In genomic region chr4:47933526-47933925, GRCm38 (mm10) we compare ENCODE assay signal across 24 mouse cellular contexts.
A peak's percentile ranks its signal among the peaks of the same experiment; 100 is the strongest.
DNase-seq lines count a peak whose midpoint lies in the region; ATAC-seq and TF ChIP-seq lines count a peak whose summit lies in the region.
"Had no signal": no experiment of that assay in that cellular context is flagged by ENCODE, and none has a peak within 500 bp of the region (broad histone marks: within the 10 kb centered on the region; RNA-seq: fewer than 3 reads in every experiment).

No protein-coding gene starts in this region.

- no peak overlapping the region for H3K4me3 ChIP-seq in forebrain, embryonic 14.5 days (ENCODE audit: low read depth, low read length)
- H3K4me3 ChIP-seq in forebrain, embryonic 11.5 days (ENCODE audit: low read depth, low read length), result no peak overlapping the region
- no peak overlapping the region for H3K4me3 ChIP-seq in forebrain, postnatal 0 days (ENCODE audit: low read depth, low read length)
- H3K4me3 ChIP-seq in forebrain, embryonic 12.5 days (replicated peaks), result no peak overlapping the region
- no peak overlapping the region for H3K4me3 ChIP-seq in layer of hippocampus, adult 2 months
- no peak overlapping the region for H3K4me3 ChIP-seq in midbrain, embryonic 11.5 days (ENCODE audit: low read depth, low read length)
- H3K4me3 ChIP-seq: embryonic facial prominence, embryonic 10.5 days; embryonic facial prominence, embryonic 12.5 days had no signal

- ATAC-seq in forebrain, embryonic 14.5 days, result no peak
- ATAC-seq in forebrain, embryonic 11.5 days (replicated peaks; ENCODE audit: low FRiP score), result no peak
- no peak for ATAC-seq in forebrain, postnatal 0 days
- no peak for ATAC-seq in forebrain, embryonic 12.5 days (ENCODE audit: low FRiP score)
- no peak for ATAC-seq in midbrain, embryonic 11.5 days (ENCODE audit: low FRiP score)
- ATAC-seq: activated CD4-positive, CD25-positive, alpha-beta regulatory T cell, adult 4 months; CD4-positive, CD25-positive, alpha-beta regulatory T cell, adult 4 months; forebrain, embryonic 16.5 days; Patski had no signal

- no peak for TF ChIP-seq CTCF in forebrain, postnatal 0 days (IDR thresholded peaks at IDR 0.05; ENCODE audit: low read depth)
- TF ChIP-seq CTCF in layer of hippocampus, adult 2 months (conservative IDR thresholded peaks at IDR 0.05), result no peak

- no peak overlapping the region for H3K27ac ChIP-seq in forebrain, embryonic 14.5 days (ENCODE audit: low read depth, low read length)
- H3K27ac ChIP-seq in forebrain, embryonic 11.5 days (ENCODE audit: low read depth, low read length), result no peak overlapping the region
- H3K27ac ChIP-seq in forebrain, postnatal 0 days (ENCODE audit: low read depth, low read length), result no peak overlapping the region
- no peak overlapping the region for H3K27ac ChIP-seq in forebrain, embryonic 12.5 days
- H3K27ac ChIP-seq in layer of hippocampus, adult 2 months, result no peak overlapping the region
- no peak overlapping the region for H3K27ac ChIP-seq in midbrain, embryonic 11.5 days (ENCODE audit: low read depth, low read length)
- H3K27ac ChIP-seq: embryonic facial prominence, embryonic 10.5 days; embryonic facial prominence, embryonic 12.5 days had no signal

- DNase-seq in forebrain, embryonic 14.5 days (ENCODE audit: low spot score), result peak; percentile 37
- no peak for DNase-seq in forebrain, embryonic 11.5 days (ENCODE audit: low spot score)
- DNase-seq in forebrain, postnatal 0 days, result peak; percentile 72
- peak; percentile 33 to 46 for DNase-seq in layer of hippocampus, adult 2 months (ENCODE audit: low spot score in 2 of 2)
- DNase-seq in layer of hippocampus, postnatal 36 days, result no peak
- peak; percentile 34 for DNase-seq in brain, adult 2 months (ENCODE audit: low read depth, low spot score)
- DNase-seq in midbrain, embryonic 11.5 days (ENCODE audit: low spot score, missing footprints), result no peak
- DNase-seq: adrenal gland, adult 8-10 months; adrenal gland, postnatal 14 days; adrenal gland, postnatal 36 days; B cell, adult 2 months; cerebellum, adult 11-12 months; cerebellum, adult 2 months; cerebellum, adult 9-10 months; cerebellum, postnatal 25 days had no signal

- H3K9ac ChIP-seq in forebrain, embryonic 14.5 days (ENCODE audit: low read length), result no peak overlapping the region
- no peak overlapping the region for H3K9ac ChIP-seq in forebrain, embryonic 11.5 days (ENCODE audit: low read length)
- H3K9ac ChIP-seq in forebrain, postnatal 0 days, result no peak overlapping the region
- no peak overlapping the region for H3K9ac ChIP-seq in forebrain, embryonic 12.5 days
- no peak overlapping the region for H3K9ac ChIP-seq in midbrain, embryonic 11.5 days (ENCODE audit: low read length)
- H3K9ac ChIP-seq: embryonic facial prominence, embryonic 12.5 days had no signal

- H3K9me3 ChIP-seq in forebrain, embryonic 14.5 days (replicated peaks; ENCODE audit: control insufficient read depth, low read length), result no peaks in the 10 kb centered on the region
- H3K9me3 ChIP-seq in forebrain, embryonic 11.5 days (ENCODE audit: control insufficient read depth, low read length), result no peaks in the 10 kb centered on the region; the same call in 1 of the 2 replicates
- no peaks in the 10 kb centered on the region for H3K9me3 ChIP-seq in forebrain, postnatal 0 days (ENCODE audit: low read length)
- H3K9me3 ChIP-seq in forebrain, embryonic 12.5 days, result no peaks in the 10 kb centered on the region
- no peaks in the 10 kb centered on the region for H3K9me3 ChIP-seq in midbrain, embryonic 11.5 days (ENCODE audit: control insufficient read depth, low read length)
- H3K9me3 ChIP-seq: G1E had no signal

- no peaks in the 10 kb centered on the region for H3K4me1 ChIP-seq in forebrain, embryonic 14.5 days (ENCODE audit: control insufficient read depth, insufficient read depth, low read length)
- H3K4me1 ChIP-seq in forebrain, embryonic 11.5 days (replicated peaks; ENCODE audit: control insufficient read depth, insufficient read depth, low read length), result no peaks in the 10 kb centered on the region
- 0 out of 2 replicates have a peak, but pooled peaks cover 6% of the 10 kb centered on the region for H3K4me1 ChIP-seq in forebrain, postnatal 0 days (ENCODE audit: insufficient read depth)
- H3K4me1 ChIP-seq in forebrain, embryonic 12.5 days, result no peaks in the 10 kb centered on the region
- H3K4me1 ChIP-seq in midbrain, embryonic 11.5 days (ENCODE audit: control insufficient read depth, insufficient read depth, low read length), result no peaks in the 10 kb centered on the region
- H3K4me1 ChIP-seq: embryonic facial prominence, embryonic 10.5 days; embryonic facial prominence, embryonic 12.5 days had no signal

- WGBS in forebrain, embryonic 14.5 days, result 80% methylated on average over 1 of the region's 1 CpGs
- 86% methylated on average over 1 of the region's 1 CpGs for WGBS in forebrain, embryonic 11.5 days
- WGBS in forebrain, postnatal 0 days, result 48% methylated on average over 1 of the region's 1 CpGs
- 92% methylated on average over 1 of the region's 1 CpGs for WGBS in forebrain, embryonic 12.5 days
- WGBS in midbrain, embryonic 11.5 days, result 95% methylated on average over 1 of the region's 1 CpGs

- H3K27me3 ChIP-seq in forebrain, embryonic 14.5 days (replicated peaks; ENCODE audit: control insufficient read depth, insufficient read depth, low read length), result no peaks in the 10 kb centered on the region
- H3K27me3 ChIP-seq in forebrain, embryonic 11.5 days (ENCODE audit: control insufficient read depth, insufficient read depth, low read length), result no peaks in the 10 kb centered on the region
- no peaks in the 10 kb centered on the region for H3K27me3 ChIP-seq in forebrain, postnatal 0 days (ENCODE audit: insufficient read depth, low read length)
- H3K27me3 ChIP-seq in forebrain, embryonic 12.5 days, result no peaks in the 10 kb centered on the region
- no peaks in the 10 kb centered on the region for H3K27me3 ChIP-seq in midbrain, embryonic 11.5 days (ENCODE audit: control insufficient read depth, insufficient read depth, low read length)
- H3K27me3 ChIP-seq: CH12.LX; embryonic facial prominence, embryonic 12.5 days; Patski had no signal

- H3K36me3 ChIP-seq in forebrain, embryonic 14.5 days (ENCODE audit: control insufficient read depth, insufficient read depth, low read length), result no peaks in the 10 kb centered on the region
- no peaks in the 10 kb centered on the region for H3K36me3 ChIP-seq in forebrain, embryonic 11.5 days (ENCODE audit: control insufficient read depth, insufficient read depth, low read length)
- H3K36me3 ChIP-seq in forebrain, postnatal 0 days (ENCODE audit: insufficient read depth), result no peaks in the 10 kb centered on the region
- H3K36me3 ChIP-seq in forebrain, embryonic 12.5 days (replicated peaks), result no peaks in the 10 kb centered on the region
- H3K36me3 ChIP-seq in midbrain, embryonic 11.5 days (ENCODE audit: control insufficient read depth, insufficient read depth, low read length), result no peaks in the 10 kb centered on the region
- H3K36me3 ChIP-seq: embryonic facial prominence, embryonic 10.5 days; embryonic facial prominence, embryonic 12.5 days; G1E had no signal

- no peak overlapping the region for H3K4me2 ChIP-seq in forebrain, embryonic 14.5 days (ENCODE audit: low read length)
- H3K4me2 ChIP-seq in forebrain, embryonic 11.5 days (ENCODE audit: low read depth, low read length, severe bottlenecking), result no peak overlapping the region
- no peak overlapping the region for H3K4me2 ChIP-seq in forebrain, postnatal 0 days (ENCODE audit: low read depth)
- no peak overlapping the region for H3K4me2 ChIP-seq in forebrain, embryonic 12.5 days
- H3K4me2 ChIP-seq in midbrain, embryonic 11.5 days, result no peak overlapping the region
- H3K4me2 ChIP-seq: embryonic facial prominence, embryonic 12.5 days had no signal

Comparison
In these comparisons a context has a peak if more than half of its experiments do, and no peak if none do; other contexts are left out.
1. DNase-seq: peak in forebrain, embryonic 14.5 days (single experiment), forebrain, postnatal 0 days (single experiment), layer of hippocampus, adult 2 months (2 of 2) and brain, adult 2 months (single experiment); none in forebrain, embryonic 11.5 days (single experiment), layer of hippocampus, postnatal 36 days (0 of 2) and midbrain, embryonic 11.5 days (single experiment).